Mouse (Mus musculus): ENCODE measurements around the gene Il10.

GRCm38 (mm10) chr1:131049361-131049806, 29.7 kb downstream of the Il10 start:
- TF ChIP-seq CTCF (conservative IDR thresholded peaks at IDR 0.05 in 1 of 2, IDR thresholded peaks at IDR 0.05 in 1 of 2; ENCODE audit: low read depth in 2 of 2, low read length in 2 of 2) (no peak), HCFC1 (IDR thresholded peaks at IDR 0.05; ENCODE audit: low read depth, low read length) (peak; percentile 32; the same call in 1 of the 2 replicates), MXI1 (IDR thresholded peaks at IDR 0.05; ENCODE audit: low read depth, low read length) (peak; percentile 33; the same call in 1 of the 2 replicates), NELFE (IDR thresholded peaks at IDR 0.05; ENCODE audit: low read depth, low read length) (no peak), GABPA (IDR thresholded peaks at IDR 0.05; ENCODE audit: insufficient replicate concordance, low read depth, low read length) (no peak), KAT2A (IDR thresholded peaks at IDR 0.05; ENCODE audit: insufficient replicate concordance, low read length) (0 out of 2 replicates have a peak, but pooled peaks have one; percentile 70)
